Mouse (Mus musculus): ENCODE measurements around the gene Cd93. TPM values are rescaled to one million over a fixed set of nuclear protein-coding genes. Genes with fewer than 3 reads are reported as not detected.

Cd93 gene
- total and polyA plus RNA-seq, 2 experiments from 2014 or later = 4.5 to 22.4 TPM

DNA sequence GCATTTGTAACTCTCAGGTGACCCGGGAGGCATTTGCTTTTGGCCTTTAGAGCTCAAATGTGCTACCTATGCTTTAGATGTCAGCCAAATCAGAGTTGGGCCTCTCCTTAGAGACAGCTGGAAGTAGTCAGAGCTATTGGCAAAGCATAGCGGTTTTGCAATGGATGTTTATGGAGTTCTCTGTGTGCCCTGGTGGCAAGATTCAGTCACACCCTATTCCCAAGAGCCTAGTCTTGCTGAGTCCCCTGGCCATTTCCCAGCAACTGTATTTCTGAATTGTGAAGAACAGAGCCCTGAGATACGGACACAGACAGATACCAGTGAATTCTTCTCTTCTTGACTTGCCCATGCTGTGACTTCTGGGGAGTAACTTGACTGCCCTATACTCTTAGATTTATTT lies 9.7 kb upstream of the Cd93 start:
- no peak for TF ChIP-seq CTCF (IDR thresholded peaks at IDR 0.05; ENCODE audit: low read depth)
- Histone ChIP-seq H3K27ac (ENCODE audit: low read depth, low read length) (no peak overlapping the region), H3K36me3 (ENCODE audit: insufficient read depth) (no peaks in the 10 kb centered on the region), H3K4me3 (ENCODE audit: low read depth, low read length) (no peak overlapping the region), H3K9me3 (ENCODE audit: low read length) (no peaks in the 10 kb centered on the region), H3K27me3 (ENCODE audit: insufficient read depth, low read length) (no peaks in the 10 kb centered on the region), H3K4me1 (ENCODE audit: insufficient read depth) (no peaks in the 10 kb centered on the region), H3K9ac (no peak overlapping the region), H3K4me2 (ENCODE audit: low read depth) (no peak overlapping the region)
- 93% methylated on average over 3 of the region's 3 CpGs for WGBS
- ATAC-seq (no peak), DNase-seq (no peak)

DNA sequence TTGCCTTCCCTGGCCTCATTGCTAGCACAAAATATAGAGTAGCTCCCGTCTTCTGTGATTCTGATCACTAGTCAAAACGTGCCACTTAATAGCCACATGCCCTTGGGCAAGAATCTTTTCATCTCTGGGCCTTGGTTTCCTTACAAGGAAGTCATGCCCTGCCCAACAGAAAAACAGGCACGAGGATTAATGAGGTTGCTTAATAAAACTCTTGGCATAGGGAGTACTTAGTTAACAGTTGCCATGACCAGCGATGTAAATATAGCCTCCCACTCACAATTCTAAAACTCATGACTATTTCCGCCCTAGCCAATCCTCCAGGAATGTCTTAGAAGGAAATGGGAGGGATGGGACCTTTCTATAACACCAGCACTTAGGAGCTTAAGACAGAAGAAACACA lies 8.1 kb upstream of the Cd93 start:
- no peak for TF ChIP-seq CTCF (IDR thresholded peaks at IDR 0.05; ENCODE audit: low read depth)
- H3K4me1 ChIP-seq (ENCODE audit: insufficient read depth) = no peaks in the 10 kb centered on the region
- 60% methylated on average over 5 of the region's 5 CpGs for WGBS

DNA sequence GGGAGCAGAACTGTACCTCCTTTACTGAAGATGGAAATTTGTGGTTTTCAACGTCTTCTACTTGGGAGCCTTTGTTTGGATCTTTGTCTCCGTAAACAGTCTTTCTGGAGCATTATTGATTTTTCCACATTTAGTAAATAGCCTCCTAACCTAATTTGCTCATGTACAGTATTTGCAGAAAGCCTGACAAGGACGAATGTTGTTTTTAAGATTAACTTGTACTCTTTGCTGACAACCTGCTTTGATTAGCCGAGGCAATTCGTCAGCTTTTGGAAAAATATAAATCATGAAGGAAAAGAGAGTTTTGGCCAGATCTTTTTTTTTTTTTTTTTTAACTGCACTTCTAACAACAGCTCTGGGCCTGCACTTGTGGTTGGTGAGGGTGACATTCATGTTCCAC lies 7.3 kb upstream of the Cd93 start:
- Histone ChIP-seq H3K4me1 (ENCODE audit: insufficient read depth) (no peaks in the 10 kb centered on the region), H3K4me3 (ENCODE audit: low read depth, low read length) (no peak overlapping the region), H3K9ac (no peak overlapping the region), H3K36me3 (ENCODE audit: insufficient read depth) (no peaks in the 10 kb centered on the region), H3K9me3 (ENCODE audit: low read length) (no peaks in the 10 kb centered on the region), H3K4me2 (ENCODE audit: low read depth) (no peak overlapping the region), H3K27me3 (ENCODE audit: insufficient read depth, low read length) (no peaks in the 10 kb centered on the region), H3K27ac (ENCODE audit: low read depth, low read length) (no peak overlapping the region)
- no peak for ATAC-seq
- WGBS = 88% methylated on average over 5 of the region's 5 CpGs
- no peak for TF ChIP-seq CTCF (IDR thresholded peaks at IDR 0.05; ENCODE audit: low read depth)
- DNase-seq = no peak

More for the DNA sequence above, 8.1 kb upstream of the Cd93 start:
- Histone ChIP-seq H3K27me3 (ENCODE audit: insufficient read depth, low read length) (no peaks in the 10 kb centered on the region), H3K4me2 (ENCODE audit: low read depth) (no peak overlapping the region), H3K9ac (no peak overlapping the region), H3K9me3 (ENCODE audit: low read length) (no peaks in the 10 kb centered on the region), H3K36me3 (ENCODE audit: insufficient read depth) (no peaks in the 10 kb centered on the region), H3K4me3 (ENCODE audit: low read depth, low read length) (no peak overlapping the region), H3K27ac (ENCODE audit: low read depth, low read length) (no peak overlapping the region)
- DNase-seq (no peak), ATAC-seq (no peak)

DNA sequence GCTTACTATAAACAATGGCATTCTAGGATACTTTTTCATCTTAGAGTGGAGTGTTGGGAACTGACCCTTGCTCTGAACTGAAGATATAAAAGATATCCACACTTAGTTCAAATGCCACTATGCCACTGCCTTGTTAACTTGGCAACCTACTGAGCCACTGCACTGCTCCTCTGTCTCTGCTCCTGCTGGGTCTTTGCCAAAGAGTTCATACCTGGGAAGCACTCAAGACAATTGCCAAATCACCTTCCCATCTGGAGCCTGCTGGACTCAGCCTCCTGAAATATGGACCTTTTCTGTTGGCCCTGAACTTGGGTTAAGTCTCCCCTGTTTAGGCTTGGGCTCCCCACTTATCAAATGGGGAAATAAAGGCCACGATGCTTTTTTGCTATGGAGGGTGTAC lies 6.3 kb upstream of the Cd93 start:
- Histone ChIP-seq H3K27me3 (ENCODE audit: insufficient read depth, low read length) (no peaks in the 10 kb centered on the region), H3K27ac (ENCODE audit: low read depth, low read length) (no peak overlapping the region), H3K9me3 (ENCODE audit: low read length) (no peaks in the 10 kb centered on the region), H3K9ac (no peak overlapping the region), H3K4me3 (ENCODE audit: low read depth, low read length) (no peak overlapping the region), H3K4me2 (ENCODE audit: low read depth) (no peak overlapping the region), H3K36me3 (ENCODE audit: insufficient read depth) (no peaks in the 10 kb centered on the region), H3K4me1 (ENCODE audit: insufficient read depth) (no peaks in the 10 kb centered on the region)
- ATAC-seq (no peak), DNase-seq (no peak)
- TF ChIP-seq CTCF (IDR thresholded peaks at IDR 0.05; ENCODE audit: low read depth) = no peak
- 95% methylated on average over 1 of the region's 1 CpGs for WGBS

DNA sequence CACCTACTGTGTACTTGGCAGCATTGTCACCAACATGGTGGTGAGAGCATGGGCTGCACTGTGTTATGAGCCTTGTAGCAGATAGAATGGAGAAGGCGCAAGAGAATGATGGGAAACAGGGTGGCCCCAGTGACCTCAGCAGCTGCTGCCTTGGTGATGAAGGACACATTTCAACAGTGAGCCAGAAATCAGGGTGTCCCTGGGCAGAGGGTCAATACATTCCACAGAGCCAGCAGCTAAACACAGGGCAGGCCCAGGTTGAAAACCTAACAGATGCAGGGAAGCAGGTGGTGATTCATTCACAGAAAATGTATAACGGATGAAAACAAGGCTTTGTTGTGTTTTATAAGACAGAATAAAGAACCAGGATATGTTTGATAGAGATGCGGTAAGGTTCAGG lies 3.1 kb upstream of the Cd93 start:
- H3K4me1 ChIP-seq (ENCODE audit: insufficient read depth) = no peaks in the 10 kb centered on the region
- no peaks in the 10 kb centered on the region for H3K27me3 ChIP-seq (ENCODE audit: insufficient read depth, low read length)
- 88% methylated on average over 3 of the region's 3 CpGs for WGBS
- no peak overlapping the region for H3K27ac ChIP-seq (ENCODE audit: low read depth, low read length)
- no peak for TF ChIP-seq CTCF (IDR thresholded peaks at IDR 0.05; ENCODE audit: low read depth)
- no peak overlapping the region for H3K4me2 ChIP-seq (ENCODE audit: low read depth)
- ATAC-seq = no peak
- no peak overlapping the region for H3K9ac ChIP-seq
- H3K4me3 ChIP-seq (ENCODE audit: low read depth, low read length) = no peak overlapping the region
- H3K36me3 ChIP-seq (ENCODE audit: insufficient read depth) = no peaks in the 10 kb centered on the region
- DNase-seq = no peak
- no peaks in the 10 kb centered on the region for H3K9me3 ChIP-seq (ENCODE audit: low read length)

DNA sequence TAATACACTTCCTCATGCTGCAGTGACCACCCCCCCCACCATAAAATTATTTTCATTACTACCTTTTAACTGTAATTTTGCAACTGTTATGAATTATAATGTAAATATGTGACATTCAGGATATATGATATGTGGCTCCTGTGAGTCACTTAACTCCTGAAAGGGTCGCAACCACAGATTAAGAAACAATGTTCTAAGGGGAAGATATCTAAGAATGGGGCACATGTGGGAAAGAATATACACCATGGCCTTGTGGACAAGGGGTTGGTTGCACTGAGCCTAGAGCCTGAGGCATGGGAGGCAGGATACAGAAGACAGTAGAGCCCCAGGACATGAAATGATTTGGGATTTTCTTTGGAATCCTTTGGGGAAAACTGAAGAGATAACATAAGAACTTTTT lies 2.3 kb upstream of the Cd93 start:
- no peaks in the 10 kb centered on the region for H3K36me3 ChIP-seq (ENCODE audit: insufficient read depth)
- TF ChIP-seq CTCF (IDR thresholded peaks at IDR 0.05; ENCODE audit: low read depth) = no peak
- H3K9me3 ChIP-seq (ENCODE audit: low read length) = no peaks in the 10 kb centered on the region
- H3K4me1 ChIP-seq (ENCODE audit: insufficient read depth) = no peaks in the 10 kb centered on the region
- no peak overlapping the region for H3K9ac ChIP-seq
- no peak overlapping the region for H3K27ac ChIP-seq (ENCODE audit: low read depth, low read length)
- no peaks in the 10 kb centered on the region for H3K27me3 ChIP-seq (ENCODE audit: insufficient read depth, low read length)
- no peak for DNase-seq
- 92% methylated on average over 1 of the region's 1 CpGs for WGBS
- H3K4me3 ChIP-seq (ENCODE audit: low read depth, low read length) = no peak overlapping the region
- ATAC-seq = no peak
- H3K4me2 ChIP-seq (ENCODE audit: low read depth) = no peak overlapping the region

DNA sequence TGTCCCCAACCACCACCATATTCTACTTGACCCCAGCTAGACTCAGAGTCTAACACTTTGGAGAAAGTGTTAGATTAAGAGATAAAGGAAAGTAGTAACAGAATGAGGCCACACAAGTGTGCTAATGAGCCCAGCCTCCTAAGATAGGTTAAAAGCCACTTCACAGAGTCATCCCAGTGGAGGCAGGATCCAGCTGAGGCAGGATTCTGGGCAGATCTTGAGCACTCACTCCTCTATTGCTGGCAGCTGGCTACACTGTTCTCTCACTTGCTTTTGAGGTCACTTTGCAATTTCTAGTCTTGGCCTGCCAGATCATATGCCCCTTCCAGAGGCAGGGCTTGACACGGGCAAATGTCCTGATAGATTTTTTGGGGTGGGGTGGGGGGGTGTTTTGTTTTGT lies 1.1 kb upstream of the Cd93 start:
- ATAC-seq (no peak), DNase-seq (no peak)
- no peak overlapping the region for H3K9ac ChIP-seq
- H3K9me3 ChIP-seq (ENCODE audit: low read length) = no peaks in the 10 kb centered on the region
- H3K27me3 ChIP-seq (ENCODE audit: insufficient read depth, low read length) = no peaks in the 10 kb centered on the region
- no peaks in the 10 kb centered on the region for H3K4me1 ChIP-seq (ENCODE audit: insufficient read depth)
- TF ChIP-seq CTCF (IDR thresholded peaks at IDR 0.05; ENCODE audit: low read depth) = no peak
- 80% methylated on average over 1 of the region's 1 CpGs for WGBS
- no peak overlapping the region for H3K4me2 ChIP-seq (ENCODE audit: low read depth)
- H3K27ac ChIP-seq (ENCODE audit: low read depth, low read length) = no peak overlapping the region
- no peak overlapping the region for H3K4me3 ChIP-seq (ENCODE audit: low read depth, low read length)
- H3K36me3 ChIP-seq (ENCODE audit: insufficient read depth) = no peaks in the 10 kb centered on the region

DNA sequence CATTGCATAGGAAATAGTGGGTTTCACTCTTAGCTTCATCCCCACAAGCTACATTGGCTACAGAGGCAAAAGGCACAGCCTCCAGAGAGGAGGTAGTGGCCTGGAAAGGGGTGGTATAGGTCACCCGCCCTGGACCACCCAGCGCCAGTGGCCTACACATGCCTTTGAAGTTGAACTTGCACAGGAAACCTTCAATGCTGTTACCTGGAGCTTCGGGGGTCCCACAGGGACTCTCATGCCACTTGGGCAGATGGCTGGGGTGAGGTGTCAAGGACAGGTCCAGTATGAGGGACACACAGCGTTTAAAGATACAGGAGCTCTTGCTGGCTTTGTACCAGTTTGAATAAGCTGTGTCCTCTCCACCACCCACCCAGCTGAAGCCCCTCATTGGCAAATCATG lies 653 bp downstream of the Cd93 start:
- no peak overlapping the region for H3K4me2 ChIP-seq (ENCODE audit: low read depth)
- no peak overlapping the region for H3K4me3 ChIP-seq (ENCODE audit: low read depth, low read length)
- no peak for TF ChIP-seq CTCF (IDR thresholded peaks at IDR 0.05; ENCODE audit: low read depth)

More for the DNA sequence above, 653 bp downstream of the Cd93 start:
- Histone ChIP-seq H3K36me3 (ENCODE audit: insufficient read depth) (no peaks in the 10 kb centered on the region), H3K27me3 (ENCODE audit: insufficient read depth, low read length) (no peaks in the 10 kb centered on the region), H3K9me3 (ENCODE audit: low read length) (no peaks in the 10 kb centered on the region), H3K4me1 (ENCODE audit: insufficient read depth) (no peaks in the 10 kb centered on the region), H3K9ac (no peak overlapping the region), H3K27ac (ENCODE audit: low read depth, low read length) (no peak overlapping the region)
- ATAC-seq = no peak
- 93% methylated on average over 4 of the region's 4 CpGs for WGBS
- DNase-seq = no peak

Data from forebrain, postnatal 0 days (tissue).